Mouse (Mus musculus) forebrain, embryonic 11.5 days (tissue): ENCODE data around the gene Itgb4. TPM values are rescaled to one million over a fixed set of nuclear protein-coding genes. Genes with fewer than 3 reads are reported as not detected.

ENCODE experiments used
- ATAC-seq: fragments of 200-750 bp; cut with Nextera tagmentation; replicated peaks from 2 replicates; pipeline ENCODE4 v1.8.0; 2017; ENCODE audit warnings: moderate TSS enrichment; ENCODE audit not compliant: low FRiP score
- DNase-seq: peaks from one replicate; pipeline ENCODE4 v3.0.0-alpha.2; 2017; ENCODE audit warnings: low spot score
- H3K27ac ChIP-seq: fragments of 300-500 bp; sonication (generic); 2 replicates; pipeline ENCODE4 v1.5.1; 2014; ENCODE audit warnings: low read depth, low read length
- H3K27me3 ChIP-seq: fragments of 300-500 bp; sonication (generic); 2 replicates; pipeline ENCODE4 v1.6.1; 2014; ENCODE audit warnings: mild to moderate bottlenecking, low read length, mixed read lengths; ENCODE audit not compliant: control insufficient read depth, insufficient read depth
- H3K36me3 ChIP-seq: fragments of 300-500 bp; sonication (generic); 2 replicates; pipeline ENCODE4 v1.6.1; 2014; ENCODE audit warnings: mild to moderate bottlenecking, low read length, moderate library complexity, mixed read lengths; ENCODE audit not compliant: control insufficient read depth, insufficient read depth
- H3K4me1 ChIP-seq: fragments of 300-500 bp; sonication (generic); replicated peaks from 2 replicates; pipeline ENCODE4 v1.6.1; 2014; ENCODE audit warnings: low read length, mixed read lengths; ENCODE audit not compliant: control insufficient read depth, insufficient read depth
- H3K4me2 ChIP-seq: fragments of 300-500 bp; sonication (generic); 2 replicates; pipeline ENCODE4 v1.6.1; 2014; ENCODE audit warnings: low read depth, mild to moderate bottlenecking, low read length, moderate library complexity, mixed read lengths; ENCODE audit not compliant: severe bottlenecking
- H3K4me3 ChIP-seq: fragments of 300-500 bp; sonication (generic); 2 replicates; pipeline ENCODE4 v1.5.1; 2014; ENCODE audit warnings: low read depth, low read length
- H3K9ac ChIP-seq: fragments of 300-500 bp; sonication (generic); 2 replicates; pipeline ENCODE4 v1.6.1; 2014; ENCODE audit warnings: low read length
- H3K9me3 ChIP-seq: fragments of 300-500 bp; sonication (generic); 2 replicates; pipeline ENCODE4 v1.6.1; 2016; ENCODE audit warnings: low read length, mixed read lengths; ENCODE audit not compliant: control insufficient read depth
- WGBS: fragments of 180-500 bp; shearing (Covaris S2); extraction: QIAGEN DNeasy Blood & Tissue Kit; methylation state at CpG from one replicate; pipeline ENCODE4 v1.1.7; 2014; 5-methylcytosine and 5-hydroxymethylcytosine counted together
- polyA plus RNA-seq: library from polyadenylated mRNA; unstranded; fragments of >200 nt; fragmentation: Nextera tagmentation; extraction: Ambion mirVana; gene quantifications from 2 replicates; pipeline ENCODE4 v1.2.1, GENCODE M21; 2014

Gene Itgb4
- polyA plus RNA-seq, 1 experiment from 2014 or later = 0.57 TPM

DNA sequence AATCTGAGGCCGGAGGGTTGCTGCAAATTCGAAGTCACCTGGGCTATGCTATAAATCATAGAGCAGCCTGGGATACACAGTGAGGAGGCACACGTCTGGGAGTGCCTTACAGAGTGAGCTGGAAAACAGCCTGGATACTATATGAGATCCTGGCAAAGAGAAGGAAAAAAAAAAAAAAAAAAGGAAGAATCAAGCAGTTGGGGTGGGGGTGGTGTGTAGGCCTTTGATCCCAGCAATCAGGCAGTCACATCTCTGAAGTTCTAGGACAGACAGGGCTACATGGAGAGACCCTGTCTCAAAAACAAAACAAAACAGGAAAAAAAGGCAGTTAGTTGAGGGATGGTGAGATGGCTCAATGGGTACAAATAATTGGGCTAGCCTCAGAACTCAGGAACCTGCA is 62.2 kb downstream of the Itgb4 start:
- no peak for DNase-seq
- no peak overlapping the region for H3K4me2 ChIP-seq
- no peaks in the 10 kb centered on the region; the same call in 1 of the 2 replicates for H3K36me3 ChIP-seq
- no peaks in the 10 kb centered on the region for H3K27me3 ChIP-seq
- no peaks in the 10 kb centered on the region; the same call in 1 of the 2 replicates for H3K9me3 ChIP-seq
- no peak for ATAC-seq
- H3K4me3 ChIP-seq = no peak overlapping the region
- H3K9ac ChIP-seq = no peak overlapping the region
- peaks cover under 1% of the 10 kb centered on the region; the same call in 1 of the 2 replicates for H3K4me1 ChIP-seq
- no peak overlapping the region for H3K27ac ChIP-seq
- 97% methylated on average over 3 of the region's 3 CpGs for WGBS

DNA sequence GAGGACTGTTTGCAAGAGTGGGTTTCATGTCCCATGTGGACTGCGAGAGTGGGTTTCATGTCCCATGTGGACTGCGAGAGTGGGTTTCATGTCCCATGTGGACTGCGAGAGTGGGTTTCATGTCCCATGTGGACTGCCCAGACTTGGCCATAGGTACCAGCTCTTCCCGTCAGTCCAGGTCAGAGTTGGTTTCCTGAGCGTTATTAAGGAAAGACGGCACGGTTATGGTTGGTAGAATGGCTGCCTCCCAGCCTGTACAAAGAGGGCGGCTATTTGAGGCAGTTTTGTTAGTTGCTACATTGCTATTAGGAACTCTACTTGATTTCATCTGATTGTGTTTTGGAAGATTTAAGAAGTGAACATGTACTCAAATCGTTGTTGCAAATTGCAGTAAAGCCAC is 63.3 kb downstream of the Itgb4 start:
- Histone ChIP-seq H3K4me2 (no peak overlapping the region), H3K27me3 (no peaks in the 10 kb centered on the region), H3K4me3 (no peak overlapping the region), H3K36me3 (peaks cover 2% of the 10 kb centered on the region; the same call in 1 of the 2 replicates), H3K27ac (no peak overlapping the region), H3K9ac (no peak overlapping the region), H3K9me3 (no peaks in the 10 kb centered on the region; the same call in 1 of the 2 replicates), H3K4me1 (no peaks in the 10 kb centered on the region)
- ATAC-seq (no peak), DNase-seq (no peak)
- WGBS = 97% methylated on average over 9 of the region's 9 CpGs

DNA sequence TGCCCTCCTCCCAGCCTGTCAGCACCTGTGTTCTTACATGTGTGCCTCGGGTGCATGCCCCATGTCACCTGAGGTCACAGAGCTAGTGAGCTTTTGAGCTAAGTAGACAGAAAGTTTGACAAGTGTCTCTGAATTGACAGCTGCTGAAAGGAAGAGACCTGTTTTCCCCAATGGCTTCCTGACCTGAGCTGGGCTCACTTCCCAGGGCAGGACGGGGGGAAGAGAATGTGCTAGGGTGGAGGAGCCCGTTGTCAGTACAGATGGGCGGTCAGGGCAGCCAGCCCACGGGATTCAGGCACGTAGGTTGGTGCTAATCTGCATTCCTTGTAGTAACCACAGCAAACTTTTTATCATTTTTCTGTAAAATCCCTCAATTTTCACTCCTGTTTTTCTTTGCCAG is 66.1 kb downstream of the Itgb4 start:
- Histone ChIP-seq H3K27ac (no peak overlapping the region), H3K36me3 (peaks cover 2% of the 10 kb centered on the region; the same call in 1 of the 2 replicates), H3K9ac (no peak overlapping the region), H3K9me3 (no peaks in the 10 kb centered on the region; the same call in 1 of the 2 replicates), H3K4me1 (no peaks in the 10 kb centered on the region), H3K4me2 (no peak overlapping the region), H3K4me3 (no peak overlapping the region), H3K27me3 (no peaks in the 10 kb centered on the region)
- 93% methylated on average over 6 of the region's 6 CpGs for WGBS
- ATAC-seq (no peak), DNase-seq (no peak)

DNA sequence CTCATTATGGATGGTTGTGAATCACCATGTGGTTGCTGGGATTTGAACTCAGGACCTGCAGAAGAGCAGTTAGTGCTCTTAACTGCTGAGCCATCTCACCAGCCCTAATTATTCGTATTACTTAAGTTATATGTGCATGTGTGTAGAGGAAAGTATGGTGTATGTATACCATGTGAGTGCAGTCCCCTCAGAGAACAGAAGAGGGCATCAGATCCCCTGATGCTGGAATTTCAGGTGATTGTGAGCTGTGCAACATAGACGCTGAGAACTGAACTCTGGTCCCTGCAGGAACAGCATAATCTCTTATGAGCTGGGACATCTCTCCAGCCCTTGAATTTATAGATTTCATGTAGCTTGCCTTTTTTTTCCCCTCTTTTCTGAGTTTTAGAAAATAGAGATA is 67.3 kb downstream of the Itgb4 start:
- Histone ChIP-seq H3K4me2 (no peak overlapping the region), H3K36me3 (peaks cover 2% of the 10 kb centered on the region; the same call in 1 of the 2 replicates), H3K9ac (no peak overlapping the region), H3K27ac (no peak overlapping the region), H3K9me3 (no peaks in the 10 kb centered on the region; the same call in 1 of the 2 replicates), H3K4me1 (no peaks in the 10 kb centered on the region), H3K27me3 (no peaks in the 10 kb centered on the region), H3K4me3 (no peak overlapping the region)
- ATAC-seq = no peak
- WGBS = 99% methylated on average over 2 of the region's 2 CpGs
- DNase-seq = no peak

DNA sequence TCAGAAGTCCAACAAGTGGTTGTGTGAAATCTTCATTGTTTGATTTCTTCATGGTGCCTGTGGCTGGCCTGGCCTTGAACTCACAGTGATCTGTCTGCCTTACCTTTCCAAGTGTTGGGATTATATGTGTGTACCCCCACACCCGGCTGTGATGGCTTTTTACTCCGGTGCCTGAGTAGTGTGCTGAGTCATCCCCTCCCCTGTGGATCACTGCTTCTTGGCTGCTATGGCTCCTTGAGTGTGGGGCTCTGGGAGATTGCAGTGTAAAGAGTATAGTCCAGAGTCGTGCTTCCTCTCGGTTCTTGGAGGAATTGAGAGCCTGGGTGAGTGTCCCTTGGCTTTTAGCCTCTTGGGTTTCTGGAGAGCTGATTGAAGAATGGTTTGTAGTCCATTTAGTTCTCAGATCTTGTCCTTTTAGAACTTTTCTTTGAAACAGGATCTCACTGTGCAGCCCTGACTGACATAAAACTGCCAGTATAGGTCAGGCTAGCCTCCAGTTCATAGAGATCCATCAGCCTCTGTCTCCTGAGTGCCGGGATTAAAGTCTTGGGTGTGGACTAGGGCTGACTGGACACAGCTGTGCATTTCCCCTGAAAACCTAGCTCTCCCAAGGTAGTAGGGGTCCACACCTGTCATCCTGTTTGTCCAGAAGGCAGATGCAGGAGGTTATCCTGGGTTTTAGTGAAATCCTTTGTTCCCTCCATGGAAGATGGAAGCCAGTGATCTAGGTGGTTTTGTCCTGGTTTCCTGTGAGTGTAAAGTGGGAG is 68.0 kb downstream of the Itgb4 start:
- Histone ChIP-seq H3K4me1 (no peaks in the 10 kb centered on the region), H3K27me3 (no peaks in the 10 kb centered on the region), H3K4me3 (no peak overlapping the region), H3K27ac (no peak overlapping the region), H3K9me3 (no peaks in the 10 kb centered on the region; the same call in 1 of the 2 replicates), H3K9ac (no peak overlapping the region), H3K36me3 (peaks cover 4% of the 10 kb centered on the region), H3K4me2 (no peak overlapping the region)
- 94% methylated on average over 5 of the region's 5 CpGs for WGBS
- DNase-seq = no peak
- ATAC-seq = no peak

DNA sequence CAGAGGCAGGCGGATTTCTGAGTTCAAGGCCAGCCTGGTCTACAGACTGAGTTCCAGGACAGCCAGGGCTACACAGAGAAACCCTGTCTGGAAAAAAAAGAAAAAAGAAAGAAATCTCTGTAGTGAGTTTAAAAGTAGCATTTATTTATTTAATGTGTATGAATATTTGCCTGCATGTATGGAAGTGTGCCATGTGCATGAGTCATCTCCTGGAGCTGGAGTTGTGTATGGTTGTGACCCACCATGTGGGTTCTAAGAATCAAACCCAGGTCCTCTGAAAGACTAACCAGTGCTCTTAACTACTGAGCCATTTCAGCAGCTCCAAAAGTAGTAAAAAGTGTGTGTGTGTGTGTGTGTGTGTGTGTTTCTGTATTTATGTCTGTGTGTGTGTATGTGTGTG is 68.8 kb downstream of the Itgb4 start:
- Histone ChIP-seq H3K9me3 (no peaks in the 10 kb centered on the region; the same call in 1 of the 2 replicates), H3K27me3 (no peaks in the 10 kb centered on the region), H3K4me3 (no peak overlapping the region), H3K4me2 (no peak overlapping the region), H3K36me3 (peaks cover 9% of the 10 kb centered on the region), H3K9ac (no peak overlapping the region), H3K4me1 (no peaks in the 10 kb centered on the region), H3K27ac (no peak overlapping the region)
- ATAC-seq (no peak), DNase-seq (no peak)
- 94% methylated on average over 1 of the region's 1 CpGs for WGBS

DNA sequence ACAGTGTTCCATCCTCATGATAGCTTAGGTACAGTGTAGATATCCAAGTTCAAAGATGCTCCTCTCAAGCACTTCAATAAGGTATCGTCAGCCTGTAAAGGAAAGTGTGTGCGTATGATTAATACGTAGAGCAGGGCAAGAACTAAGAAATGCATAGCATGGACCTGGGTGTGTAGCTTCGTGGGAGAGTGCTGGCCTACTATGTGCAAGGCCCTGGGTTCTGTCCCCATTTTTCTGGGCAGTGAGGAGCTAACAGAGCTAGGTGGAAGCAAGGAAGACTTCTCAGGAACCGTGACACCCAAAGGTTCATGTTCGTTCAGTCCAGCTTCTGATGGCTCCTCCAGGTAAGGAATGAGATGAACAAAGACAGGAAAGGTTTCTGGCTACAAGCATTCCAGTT is 70.7 kb downstream of the Itgb4 start:
- Histone ChIP-seq H3K27ac (no peak overlapping the region), H3K4me1 (no peaks in the 10 kb centered on the region), H3K36me3 (peaks cover 18% of the 10 kb centered on the region), H3K9ac (no peak overlapping the region), H3K4me3 (no peak overlapping the region), H3K27me3 (no peaks in the 10 kb centered on the region), H3K9me3 (no peaks in the 10 kb centered on the region; the same call in 1 of the 2 replicates), H3K4me2 (no peak overlapping the region)
- ATAC-seq (no peak), DNase-seq (no peak)
- 94% methylated on average over 6 of the region's 6 CpGs for WGBS

DNA sequence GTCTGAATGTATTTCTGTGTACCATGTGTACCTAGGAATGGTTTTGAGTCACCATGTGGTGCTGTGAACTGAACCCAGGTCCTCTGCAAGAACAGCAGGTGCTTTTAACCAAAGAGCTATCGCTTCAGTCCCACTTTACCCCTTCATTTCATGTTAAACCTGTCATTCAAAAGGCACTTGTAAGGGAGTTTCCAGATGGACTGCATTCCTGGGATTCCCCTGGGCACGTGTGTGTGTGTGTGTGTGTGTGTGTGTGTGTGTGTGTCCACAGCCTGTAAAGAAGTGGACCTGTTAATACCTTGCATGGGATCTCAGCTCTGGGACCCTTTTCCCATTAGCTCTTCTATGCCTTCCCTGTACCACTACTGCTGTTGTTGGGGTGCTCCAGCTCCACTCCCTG is 75.1 kb downstream of the Itgb4 start:
- H3K4me1 ChIP-seq = no peaks in the 10 kb centered on the region
- H3K27ac ChIP-seq = no peak overlapping the region
- peaks cover 26% of the 10 kb centered on the region for H3K36me3 ChIP-seq
- no peak overlapping the region for H3K4me2 ChIP-seq
- DNase-seq (no peak), ATAC-seq (no peak)
- H3K27me3 ChIP-seq = no peaks in the 10 kb centered on the region
- WGBS = 83% methylated on average over 2 of the region's 2 CpGs
- no peaks in the 10 kb centered on the region for H3K9me3 ChIP-seq
- H3K9ac ChIP-seq = no peak overlapping the region
- H3K4me3 ChIP-seq = no peak overlapping the region

DNA sequence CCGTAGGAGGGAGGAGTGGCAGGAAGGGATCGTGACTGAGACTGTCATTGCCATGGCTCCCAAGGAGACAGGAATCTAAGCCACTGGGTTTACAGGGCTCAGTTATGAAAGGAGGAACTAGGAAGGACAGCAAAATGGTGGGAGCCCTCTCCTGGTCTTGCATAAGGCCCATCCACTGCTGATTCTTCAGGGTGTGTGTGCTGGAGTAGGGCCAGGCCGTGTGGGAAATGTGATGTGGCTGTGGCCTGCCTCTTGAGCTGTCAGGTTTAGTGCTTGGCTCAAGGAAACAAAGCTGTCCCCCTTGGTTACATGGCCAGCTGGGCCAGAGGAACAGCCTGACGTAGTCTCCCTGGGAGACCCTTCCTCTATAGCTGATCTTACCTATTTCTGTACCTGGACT is 75.7 kb downstream of the Itgb4 start:
- WGBS = 88% methylated on average over 4 of the region's 4 CpGs
- Histone ChIP-seq H3K4me2 (no peak overlapping the region), H3K27ac (no peak overlapping the region), H3K9ac (no peak overlapping the region), H3K4me3 (no peak overlapping the region), H3K4me1 (no peaks in the 10 kb centered on the region), H3K9me3 (no peaks in the 10 kb centered on the region), H3K27me3 (no peaks in the 10 kb centered on the region), H3K36me3 (peaks cover 31% of the 10 kb centered on the region)
- no peak for DNase-seq
- no peak for ATAC-seq
